In the genomic region with DNA sequence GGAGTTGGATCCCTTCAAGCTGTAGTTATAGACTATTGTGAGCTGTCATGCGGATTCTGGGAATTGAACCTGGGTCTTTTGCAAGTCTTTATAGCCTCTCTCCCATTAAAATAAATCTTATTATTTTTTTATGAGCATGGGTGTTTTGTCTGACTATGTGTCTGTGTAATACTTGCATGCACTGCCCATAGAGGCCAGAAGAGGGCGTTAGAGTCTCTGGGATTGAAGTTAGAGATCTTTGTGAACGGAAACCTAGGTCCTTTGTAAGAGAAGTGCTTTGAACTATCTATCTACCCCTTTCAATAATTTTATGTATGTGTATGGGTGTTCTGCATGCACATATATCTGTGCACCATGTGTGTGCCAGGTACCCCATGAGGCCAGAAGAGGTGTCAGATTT, we compare ENCODE assay signal across 15 mouse cellular contexts. TPM values are rescaled to one million over a fixed set of nuclear protein-coding genes. Genes with fewer than 3 reads are reported as not detected.
DNase-seq lines count a peak whose midpoint lies in the region; ATAC-seq and TF ChIP-seq lines count a peak whose summit lies in the region.
"Had no signal": no experiment of that assay in that cellular context is flagged by ENCODE, and none has a peak within 500 bp of the region (broad histone marks: within the 10 kb centered on the region; RNA-seq: fewer than 3 reads in every experiment).

No protein-coding gene starts in this region.

- peak; percentile 44 for TF ChIP-seq CTCF in heart, adult 2 months (IDR thresholded peaks at IDR 0.05)
- TF ChIP-seq CTCF in thymus, adult 2 months (IDR thresholded peaks at IDR 0.05; ENCODE audit: borderline replicate concordance, control insufficient read depth, extremely low read depth, insufficient read depth, low read length, poor library complexity): no peak

- intact Hi-C loops in heart, adult 2 months (cut with DNase I): no loop called here
- intact Hi-C loops in heart, postnatal 10 days (cut with DNase I): no loop called here

- 73% methylated on average over 3 of the region's 3 CpGs for WGBS in heart, adult 2 months
- 64% methylated on average over 3 of the region's 3 CpGs for WGBS in thymus, adult 2 months
- WGBS in midbrain, embryonic 16.5 days: 78% methylated on average over 3 of the region's 3 CpGs
- 73% methylated on average over 3 of the region's 3 CpGs for WGBS in midbrain, embryonic 13.5 days

- no peak overlapping the region for H3K4me3 ChIP-seq in heart, adult 2 months
- no peak overlapping the region for H3K4me3 ChIP-seq in thymus, adult 2 months (ENCODE audit: control insufficient read depth, insufficient read depth, low read length)
- no peak overlapping the region for H3K4me3 ChIP-seq in midbrain, embryonic 16.5 days (ENCODE audit: low read depth, low read length)
- H3K4me3 ChIP-seq in midbrain, embryonic 13.5 days (replicated peaks): no peak overlapping the region
- H3K4me3 ChIP-seq: liver, embryonic 13.5 days; myocyte; stomach, embryonic 15.5 days had no signal

- H3K9ac ChIP-seq in heart, adult 2 months (ENCODE audit: low read depth, low read length): no peak overlapping the region
- no peak overlapping the region for H3K9ac ChIP-seq in midbrain, embryonic 16.5 days (ENCODE audit: low read depth, low read length)
- no peak overlapping the region for H3K9ac ChIP-seq in midbrain, embryonic 13.5 days (replicated peaks)
- H3K9ac ChIP-seq: liver, embryonic 13.5 days; stomach, embryonic 15.5 days had no signal

- no peak for ATAC-seq in midbrain, embryonic 16.5 days
- ATAC-seq in midbrain, embryonic 13.5 days: no peak

- TF ChIP-seq POLR2A in heart, adult 2 months (IDR thresholded peaks at IDR 0.05; ENCODE audit: insufficient read depth, low read depth, low read length): no peak
- no peak for TF ChIP-seq POLR2A in thymus, adult 2 months (IDR thresholded peaks at IDR 0.05; ENCODE audit: control insufficient read depth, extremely low read depth, insufficient read depth, low read length, poor library complexity)

- no peaks in the 10 kb centered on the region for H3K27me3 ChIP-seq in heart, adult 2 months (ENCODE audit: control insufficient read depth, insufficient read depth, low read length)
- no peaks in the 10 kb centered on the region for H3K27me3 ChIP-seq in thymus, adult 2 months (ENCODE audit: control insufficient read depth, insufficient read depth, low read length)
- no peaks in the 10 kb centered on the region for H3K27me3 ChIP-seq in midbrain, embryonic 16.5 days (ENCODE audit: control insufficient read depth, insufficient read depth, low read depth, low read length)
- no peaks in the 10 kb centered on the region for H3K27me3 ChIP-seq in midbrain, embryonic 13.5 days
- H3K27me3 ChIP-seq: liver, embryonic 13.5 days; stomach, embryonic 15.5 days had no signal

- no peak overlapping the region for H3K4me2 ChIP-seq in midbrain, embryonic 16.5 days (ENCODE audit: low read length)
- no peak overlapping the region for H3K4me2 ChIP-seq in midbrain, embryonic 13.5 days (replicated peaks)
- H3K4me2 ChIP-seq: liver, embryonic 13.5 days; stomach, embryonic 15.5 days had no signal

- TF ChIP-seq EP300 in heart, adult 2 months (IDR thresholded peaks at IDR 0.05; ENCODE audit: insufficient read depth, low read depth, low read length): no peak

- no peaks in the 10 kb centered on the region for H3K9me3 ChIP-seq in midbrain, embryonic 16.5 days (replicated peaks; ENCODE audit: control insufficient read depth, low read length, poor library complexity, severe bottlenecking)
- no peaks in the 10 kb centered on the region for H3K9me3 ChIP-seq in midbrain, embryonic 13.5 days
- H3K9me3 ChIP-seq: liver, embryonic 13.5 days; stomach, embryonic 15.5 days had no signal

- no peak for DNase-seq in heart, adult 2 months
- no peak for DNase-seq in heart, postnatal 10 days
- peak; percentile 53 for DNase-seq in thymus, adult 2 months
- no peak for DNase-seq in thymus, adult 18-20 months
- DNase-seq in naive thymus-derived CD4-positive, alpha-beta T cell, adult 2 months (ENCODE audit: low read depth): peak; percentile 62
- DNase-seq in cerebellum, postnatal 36 days: no peak
- DNase-seq: adrenal gland, postnatal 36 days; heart, adult 18-20 months; kidney, postnatal 4 days; liver, embryonic 13.5 days; right cerebral cortex, postnatal 4 days had no signal

- H3K4me1 ChIP-seq in heart, adult 2 months (ENCODE audit: control insufficient read depth, insufficient read depth, low read length): peaks cover 4% of the 10 kb centered on the region
- peaks cover 5% of the 10 kb centered on the region for H3K4me1 ChIP-seq in thymus, adult 2 months (replicated peaks; ENCODE audit: control insufficient read depth, insufficient read depth, low read length)
- peaks cover 5% of the 10 kb centered on the region; the same call in 1 of the 2 replicates for H3K4me1 ChIP-seq in midbrain, embryonic 16.5 days (ENCODE audit: control insufficient read depth, insufficient read depth, low read length)
- H3K4me1 ChIP-seq in midbrain, embryonic 13.5 days (replicated peaks): peaks cover 6% of the 10 kb centered on the region; the same call in 1 of the 2 replicates

- H3K27ac ChIP-seq in heart, adult 2 months: no peak overlapping the region
- no peak overlapping the region for H3K27ac ChIP-seq in thymus, adult 2 months (ENCODE audit: control insufficient read depth, insufficient read depth, low read length)
- no peak overlapping the region for H3K27ac ChIP-seq in midbrain, embryonic 16.5 days (ENCODE audit: low read length)
- no peak overlapping the region for H3K27ac ChIP-seq in midbrain, embryonic 13.5 days
- H3K27ac ChIP-seq: liver, embryonic 13.5 days; stomach, embryonic 15.5 days had no signal

- peaks cover 4% of the 10 kb centered on the region for H3K36me3 ChIP-seq in heart, adult 2 months (ENCODE audit: control insufficient read depth, insufficient read depth, low read length)
- no peaks in the 10 kb centered on the region for H3K36me3 ChIP-seq in thymus, adult 2 months (ENCODE audit: control insufficient read depth, insufficient read depth, low read length)
- H3K36me3 ChIP-seq in midbrain, embryonic 16.5 days (ENCODE audit: control insufficient read depth, insufficient read depth, low read length): no peaks in the 10 kb centered on the region
- no peaks in the 10 kb centered on the region for H3K36me3 ChIP-seq in midbrain, embryonic 13.5 days
- H3K36me3 ChIP-seq: liver, embryonic 13.5 days; stomach, embryonic 15.5 days had no signal

- peaks cover 9% of the 10 kb centered on the region for H3K79me2 ChIP-seq in heart, adult 2 months (replicated peaks; ENCODE audit: control insufficient read depth, insufficient read depth, low read length)

RNA-seq across cellular contexts. Expression of a gene that starts 21.0 kb away (rescaled TPM):
- total RNA-seq in heart, adult 2 months (2021): 10 to 100 TPM; 10.1 to 13.8 TPM
- 6.0 and 7.4 TPM in 2 replicates for polyA plus RNA-seq in heart, adult 2 months (2012; rRNA removed)
- total RNA-seq in heart, postnatal 10 days (2021): 10 to 100 TPM; 15.8 to 22.0 TPM
- 241 and 286 TPM in 2 replicates for polyA plus RNA-seq in thymus, adult 2 months (2012; rRNA removed)
- polyA plus RNA-seq in midbrain, embryonic 16.5 days (2015; fragmentation: Nextera tagmentation; extraction: Ambion mirVana): 4.1 and 4.9 TPM in 2 replicates
- 5.0 and 6.6 TPM in 2 replicates for polyA plus RNA-seq in midbrain, embryonic 13.5 days (2015; fragmentation: Nextera tagmentation; extraction: Ambion mirVana)

RNA-seq across cellular contexts. Expression of a gene that starts 24.5 kb away (rescaled TPM):
- 100 to 1,000 TPM in 1 of 2 experiments, 10 to 100 TPM in 1; 93.0 to 101 TPM for total RNA-seq in heart, adult 2 months (2021)
- polyA plus RNA-seq in heart, adult 2 months (2012; rRNA removed): 21.5 and 39.1 TPM in 2 replicates
- 10 to 100 TPM; 83.3 to 90.7 TPM for total RNA-seq in heart, postnatal 10 days (2021)
- polyA plus RNA-seq in thymus, adult 2 months (2012; rRNA removed): 22.1 and 22.3 TPM in 2 replicates
- 106 and 112 TPM in 2 replicates for polyA plus RNA-seq in midbrain, embryonic 16.5 days (2015; fragmentation: Nextera tagmentation; extraction: Ambion mirVana)
- 82.3 and 83.5 TPM in 2 replicates for polyA plus RNA-seq in midbrain, embryonic 13.5 days (2015; fragmentation: Nextera tagmentation; extraction: Ambion mirVana)

Comparison
In these comparisons a context has a peak if more than half of its experiments do, and no peak if none do; other contexts are left out.
1. DNase-seq: peak in thymus, adult 2 months (single experiment) and naive thymus-derived CD4-positive, alpha-beta T cell, adult 2 months (single experiment); none in heart, adult 2 months (0 of 2), heart, postnatal 10 days (0 of 2), thymus, adult 18-20 months (0 of 2) and cerebellum, postnatal 36 days (0 of 2).
2. RNA of a gene that starts 21.0 kb away (polyA plus RNA-seq): 241 to 286 TPM in thymus, adult 2 months; 5.0 to 6.6 TPM in midbrain, embryonic 13.5 days, 6.0 to 7.4 TPM in heart, adult 2 months and 4.1 to 4.9 TPM in midbrain, embryonic 16.5 days; every median in the first group is over 10 times any median in the second.